Mouse (Mus musculus) brain, embryonic 14.5 days (tissue): ENCODE data around the gene Arhgap21.

ENCODE experiments used
- CTCF ChIP-seq: fragments of 200-500 bp; IDR thresholded peaks from 2 replicates; pipeline ENCODE4 v1.5.1; 2012; ENCODE audit warnings: inconsistent platforms, mild to moderate bottlenecking, moderate library complexity, borderline replicate concordance; ENCODE audit not compliant: insufficient read depth, insufficient read length; ENCODE audit errors: extremely low read depth
- POLR2A ChIP-seq: fragments of 200-500 bp; IDR thresholded peaks from 2 replicates; pipeline ENCODE4 v1.6.1; 2012; ENCODE audit warnings: mild to moderate bottlenecking, inconsistent platforms, borderline replicate concordance; ENCODE audit not compliant: poor library complexity, insufficient read depth, insufficient read length, severe bottlenecking; ENCODE audit errors: extremely low read depth

DNA sequence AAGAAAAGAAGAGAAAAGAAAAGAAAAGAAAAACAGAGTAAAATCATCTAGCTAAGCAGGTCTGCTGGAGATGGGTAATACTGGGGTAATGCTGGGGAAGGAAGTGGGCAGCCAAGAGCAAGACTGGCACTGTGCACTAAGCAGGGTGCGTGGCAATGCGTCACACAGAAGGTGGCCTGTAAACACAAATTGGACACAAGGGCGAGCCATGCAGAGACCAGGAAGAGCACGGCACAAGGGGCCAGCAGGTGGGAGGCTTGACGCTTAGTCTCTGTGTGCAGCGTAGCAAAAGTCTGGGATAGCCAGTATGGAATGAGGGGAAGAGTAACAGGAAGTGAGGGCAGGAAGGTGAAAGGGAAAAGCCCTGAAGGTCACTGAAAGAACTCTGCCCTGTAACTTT lies 6.9 kb downstream of the Arhgap21 start:
- TF ChIP-seq POLR2A, result no peak
- TF ChIP-seq CTCF, result no peak
